Mouse (Mus musculus): ENCODE measurements at regions not wholly inside any gene's neighbourhood (a gene's known extent, or its start where the extent isn't known, plus 50 kb on each side); places are given as distances from the start of the nearest gene placed in this dataset.

GRCm38 (mm10) chr6:4407748-4408147, 96.9 kb upstream of the Col1a2 start:
- TF ChIP-seq CTCF (IDR thresholded peaks at IDR 0.05; ENCODE audit: low read depth, low read length) (peak; percentile 26; the same call in 1 of the 2 replicates), POLR2A (IDR thresholded peaks at IDR 0.05; ENCODE audit: extremely low read depth, insufficient read depth, low read length) (no peak)

All from liver, adult 2 months (tissue).